Mouse (Mus musculus) lung, adult 2 months (tissue): ENCODE data around the gene Rabep2.

Source experiments
- CTCF ChIP-seq: fragments of 200-500 bp; IDR thresholded peaks from 2 replicates; pipeline ENCODE4 v1.5.1; 2011; ENCODE audit warnings: mild to moderate bottlenecking, low read length, control low read depth; ENCODE audit not compliant: insufficient read depth
- POLR2A ChIP-seq: fragments of 200-500 bp; IDR thresholded peaks from 2 replicates; pipeline ENCODE4 v1.6.1; 2011; ENCODE audit warnings: low read depth, mild to moderate bottlenecking, control low read depth, low read length, borderline replicate concordance; ENCODE audit errors: extremely low read depth

- no peak for TF ChIP-seq CTCF
- TF ChIP-seq POLR2A: no peak
Measured at GRCm38 (mm10) chr7:126491005-126491404, 62.4 kb downstream of the Rabep2 start.
